ENCODE assay signal across 13 mouse cellular contexts in genomic region chr1:87206339-87206738, GRCm38 (mm10). TPM values are rescaled to one million over a fixed set of nuclear protein-coding genes. Genes with fewer than 3 reads are reported as not detected.
DNase-seq lines count a peak whose midpoint lies in the region; ATAC-seq and TF ChIP-seq lines count a peak whose summit lies in the region.
"Had no signal": no experiment of that assay in that cellular context is flagged by ENCODE, and none has a peak within 500 bp of the region (broad histone marks: within the 10 kb centered on the region; RNA-seq: fewer than 3 reads in every experiment).

No protein-coding gene starts in this region.

- no peaks in the 10 kb centered on the region for H3K36me3 ChIP-seq in forebrain, postnatal 0 days (ENCODE audit: insufficient read depth)
- H3K36me3 ChIP-seq in forebrain, embryonic 15.5 days, result no peaks in the 10 kb centered on the region
- no peaks in the 10 kb centered on the region for H3K36me3 ChIP-seq in liver, postnatal 0 days (replicated peaks; ENCODE audit: insufficient read depth, low read length)
- no peaks in the 10 kb centered on the region for H3K36me3 ChIP-seq in liver, embryonic 11.5 days (ENCODE audit: control insufficient read depth, insufficient read depth, low read length)
- H3K36me3 ChIP-seq in limb, embryonic 15.5 days, result no peaks in the 10 kb centered on the region
- H3K36me3 ChIP-seq in heart, embryonic 12.5 days, result no peaks in the 10 kb centered on the region
- H3K36me3 ChIP-seq: neural tube, embryonic 12.5 days had no signal

- 21% methylated on average over 17 of the region's 17 CpGs for WGBS in forebrain, postnatal 0 days
- 18% methylated on average over 17 of the region's 17 CpGs for WGBS in forebrain, embryonic 15.5 days
- WGBS in liver, postnatal 0 days (ENCODE audit: insufficient replicate concordance), result 22% methylated on average over 17 of the region's 17 CpGs
- 23% methylated on average over 17 of the region's 17 CpGs for whole genome bisulfite sequencing in liver, embryonic 11.5 days
- 19% methylated on average over 17 of the region's 17 CpGs for WGBS in limb, embryonic 15.5 days
- WGBS in heart, embryonic 12.5 days, result 19% methylated on average over 17 of the region's 17 CpGs

- 0 out of 2 replicates have a peak, but pooled peaks have one; percentile 24 for TF ChIP-seq CTCF in forebrain, postnatal 0 days (IDR thresholded peaks at IDR 0.05; ENCODE audit: low read depth)
- peak; percentile 46 for TF ChIP-seq CTCF in liver, postnatal 0 days (IDR thresholded peaks at IDR 0.05; ENCODE audit: low read depth)

- H3K4me3 ChIP-seq in forebrain, postnatal 0 days (ENCODE audit: low read depth, low read length), result no peak overlapping the region
- no peak overlapping the region for H3K4me3 ChIP-seq in forebrain, embryonic 15.5 days
- H3K4me3 ChIP-seq in liver, postnatal 0 days (ENCODE audit: low read depth, low read length), result no peak overlapping the region
- no peak overlapping the region for H3K4me3 ChIP-seq in liver, embryonic 11.5 days (ENCODE audit: low read depth, low read length)
- 0 out of 2 replicates have a peak overlapping the region, but pooled peaks have one; percentile 5 for H3K4me3 ChIP-seq in limb, embryonic 15.5 days
- no peak overlapping the region for H3K4me3 ChIP-seq in heart, embryonic 12.5 days
- H3K4me3 ChIP-seq: neural tube, embryonic 12.5 days had no signal

- ATAC-seq in forebrain, postnatal 0 days, result no peak
- ATAC-seq in forebrain, embryonic 15.5 days (replicated peaks), result no peak
- no peak for ATAC-seq in liver, postnatal 0 days
- no peak for ATAC-seq in liver, embryonic 11.5 days (replicated peaks; ENCODE audit: low FRiP score)
- ATAC-seq in common myeloid progenitor, adult 5-6 weeks (replicated peaks; ENCODE audit: low read depth, poor library complexity, severe bottlenecking), result peak; percentile 67
- ATAC-seq in limb, embryonic 15.5 days (ENCODE audit: insufficient number of reproducible peaks, low FRiP score, low TSS enrichment, low read depth), result no peak
- ATAC-seq in cerebellum, adult (ENCODE audit: insufficient number of reproducible peaks, low FRiP score, low TSS enrichment), result no peak
- ATAC-seq in heart, embryonic 12.5 days (ENCODE audit: insufficient number of reproducible peaks, low FRiP score), result no peak

- no peaks in the 10 kb centered on the region for H3K4me1 ChIP-seq in forebrain, postnatal 0 days (ENCODE audit: insufficient read depth)
- no peaks in the 10 kb centered on the region for H3K4me1 ChIP-seq in forebrain, embryonic 15.5 days
- H3K4me1 ChIP-seq in liver, postnatal 0 days (ENCODE audit: insufficient read depth), result no peaks in the 10 kb centered on the region
- H3K4me1 ChIP-seq in liver, embryonic 11.5 days (replicated peaks; ENCODE audit: control insufficient read depth, insufficient read depth, low read length), result no peaks in the 10 kb centered on the region; the same call in 1 of the 2 replicates
- 0 out of 2 replicates have a peak, but pooled peaks cover 7% of the 10 kb centered on the region for H3K4me1 ChIP-seq in limb, embryonic 15.5 days
- peaks cover 8% of the 10 kb centered on the region; the same call in 1 of the 2 replicates for H3K4me1 ChIP-seq in heart, embryonic 12.5 days (replicated peaks)
- H3K4me1 ChIP-seq: neural tube, embryonic 12.5 days had no signal

- H3K9me3 ChIP-seq in forebrain, postnatal 0 days (ENCODE audit: low read length), result no peaks in the 10 kb centered on the region
- H3K9me3 ChIP-seq in forebrain, embryonic 15.5 days, result no peaks in the 10 kb centered on the region
- no peaks in the 10 kb centered on the region for H3K9me3 ChIP-seq in liver, postnatal 0 days (ENCODE audit: low read length)
- no peaks in the 10 kb centered on the region for H3K9me3 ChIP-seq in liver, embryonic 11.5 days (ENCODE audit: control insufficient read depth, low read length)
- no peaks in the 10 kb centered on the region for H3K9me3 ChIP-seq in limb, embryonic 15.5 days
- no peaks in the 10 kb centered on the region for H3K9me3 ChIP-seq in heart, embryonic 12.5 days (replicated peaks)
- H3K9me3 ChIP-seq: neural tube, embryonic 12.5 days had no signal

- DNase-seq in forebrain, postnatal 0 days, result no peak
- no peak for DNase-seq in liver, postnatal 0 days
- no peak for DNase-seq in liver, embryonic 11.5 days (ENCODE audit: low spot score)
- DNase-seq: adrenal gland, postnatal 36 days had no signal

- H3K27me3 ChIP-seq in forebrain, postnatal 0 days (ENCODE audit: insufficient read depth, low read length), result no peaks in the 10 kb centered on the region
- H3K27me3 ChIP-seq in forebrain, embryonic 15.5 days, result peaks cover 4% of the 10 kb centered on the region; the same call in 1 of the 2 replicates
- H3K27me3 ChIP-seq in liver, postnatal 0 days (ENCODE audit: insufficient read depth, low read length), result peaks cover 22% of the 10 kb centered on the region; the same call in 1 of the 2 replicates
- H3K27me3 ChIP-seq in liver, embryonic 11.5 days (replicated peaks; ENCODE audit: control insufficient read depth, insufficient read depth, low read length), result peaks cover 22% of the 10 kb centered on the region
- H3K27me3 ChIP-seq in limb, embryonic 15.5 days, result peaks cover 39% of the 10 kb centered on the region
- H3K27me3 ChIP-seq in heart, embryonic 12.5 days (replicated peaks), result peaks cover 47% of the 10 kb centered on the region

- no peak for TF ChIP-seq EP300 in liver, postnatal 0 days (IDR thresholded peaks at IDR 0.05; ENCODE audit: low read depth)

- H3K27ac ChIP-seq in forebrain, postnatal 0 days (ENCODE audit: low read depth, low read length), result no peak overlapping the region
- no peak overlapping the region for H3K27ac ChIP-seq in forebrain, embryonic 15.5 days (replicated peaks)
- H3K27ac ChIP-seq in liver, postnatal 0 days (ENCODE audit: low read depth), result no peak overlapping the region
- H3K27ac ChIP-seq in liver, embryonic 11.5 days (ENCODE audit: low read depth, low read length), result no peak overlapping the region
- no peak overlapping the region for H3K27ac ChIP-seq in limb, embryonic 15.5 days
- no peak overlapping the region for H3K27ac ChIP-seq in heart, embryonic 12.5 days (ENCODE audit: poor library complexity, severe bottlenecking)
- H3K27ac ChIP-seq: neural tube, embryonic 12.5 days had no signal

- no peak overlapping the region for H3K4me2 ChIP-seq in forebrain, postnatal 0 days (ENCODE audit: low read depth)
- H3K4me2 ChIP-seq in forebrain, embryonic 15.5 days (replicated peaks), result no peak overlapping the region
- H3K4me2 ChIP-seq in liver, postnatal 0 days (ENCODE audit: low read depth, low read length), result no peak overlapping the region
- no peak overlapping the region for H3K4me2 ChIP-seq in liver, embryonic 11.5 days
- H3K4me2 ChIP-seq in limb, embryonic 15.5 days, result no peak overlapping the region
- no peak overlapping the region for H3K4me2 ChIP-seq in heart, embryonic 12.5 days
- H3K4me2 ChIP-seq: neural tube, embryonic 12.5 days had no signal

- H3K9ac ChIP-seq in forebrain, postnatal 0 days, result no peak overlapping the region
- no peak overlapping the region for H3K9ac ChIP-seq in forebrain, embryonic 15.5 days (replicated peaks)
- H3K9ac ChIP-seq in liver, postnatal 0 days (replicated peaks), result no peak overlapping the region
- H3K9ac ChIP-seq in liver, embryonic 11.5 days (ENCODE audit: low read depth, low read length), result no peak overlapping the region
- no peak overlapping the region for H3K9ac ChIP-seq in limb, embryonic 15.5 days
- no peak overlapping the region for H3K9ac ChIP-seq in heart, embryonic 12.5 days
- H3K9ac ChIP-seq: neural tube, embryonic 12.5 days had no signal

RNA-seq across cellular contexts. Expression of gene Chrng, which starts 1.9 kb away (rescaled TPM):
- not detected in 2 replicates for total RNA-seq in forebrain, postnatal 0 days (2014; rRNA removed)
- not detected in 2 replicates for polyA plus RNA-seq in forebrain, postnatal 0 days (2015; fragmentation: Nextera tagmentation; extraction: Ambion mirVana)
- not detected in 2 replicates for polyA plus RNA-seq in forebrain, embryonic 15.5 days (2015; fragmentation: Nextera tagmentation; extraction: Ambion mirVana)
- 0.19 TPM in 1 of 2 replicates, not detected in the other for polyA plus RNA-seq in liver, postnatal 0 days (2015; fragmentation: Nextera tagmentation; extraction: Ambion mirVana)
- 0.55 and 0.62 TPM in 2 replicates for polyA plus RNA-seq in liver, embryonic 11.5 days (2014; fragmentation: Nextera tagmentation; extraction: Ambion mirVana)
- total RNA-seq in common myeloid progenitor, adult 5-6 weeks (2017), result not detected in 2 replicates
- polyA plus RNA-seq in limb, embryonic 15.5 days (2015; fragmentation: Nextera tagmentation; extraction: Ambion mirVana), result 14.3 and 38.1 TPM in 2 replicates
- 0.73 and 1.8 TPM in 2 replicates for polyA plus RNA-seq in heart, embryonic 12.5 days (2016; fragmentation: Nextera tagmentation; extraction: Ambion mirVana)
- total RNA-seq: adrenal gland, postnatal 36 days had no signal
- polyA plus RNA-seq: cortical plate, adult 2 months had no signal

RNA-seq across cellular contexts. Expression of gene Eif4e2, which starts 7.4 kb away (rescaled TPM):
- 71.5 and 81.7 TPM in 2 replicates for total RNA-seq in forebrain, postnatal 0 days (2014; rRNA removed)
- 77.6 and 87.5 TPM in 2 replicates for polyA plus RNA-seq in forebrain, postnatal 0 days (2015; fragmentation: Nextera tagmentation; extraction: Ambion mirVana)
- polyA plus RNA-seq in forebrain, embryonic 15.5 days (2015; fragmentation: Nextera tagmentation; extraction: Ambion mirVana), result 93.5 and 98.5 TPM in 2 replicates
- polyA plus RNA-seq in liver, postnatal 0 days (2015; fragmentation: Nextera tagmentation; extraction: Ambion mirVana), result 84.7 and 91.7 TPM in 2 replicates
- polyA plus RNA-seq in liver, embryonic 11.5 days (2014; fragmentation: Nextera tagmentation; extraction: Ambion mirVana), result 151 and 152 TPM in 2 replicates
- 147 and 157 TPM in 2 replicates for total RNA-seq in common myeloid progenitor, adult 5-6 weeks (2017)
- 176 and 179 TPM in 2 replicates for polyA plus RNA-seq in limb, embryonic 15.5 days (2015; fragmentation: Nextera tagmentation; extraction: Ambion mirVana)
- 141 and 145 TPM in 2 replicates for polyA plus RNA-seq in heart, embryonic 12.5 days (2016; fragmentation: Nextera tagmentation; extraction: Ambion mirVana)

RNA-seq across cellular contexts. Expression of gene Chrnd, which starts 15.9 kb away (rescaled TPM):
- not detected in 2 replicates for total RNA-seq in forebrain, postnatal 0 days (2014; rRNA removed)
- polyA plus RNA-seq in forebrain, postnatal 0 days (2015; fragmentation: Nextera tagmentation; extraction: Ambion mirVana), result not detected in 2 replicates
- polyA plus RNA-seq in forebrain, embryonic 15.5 days (2015; fragmentation: Nextera tagmentation; extraction: Ambion mirVana), result not detected in 2 replicates
- polyA plus RNA-seq in liver, postnatal 0 days (2015; fragmentation: Nextera tagmentation; extraction: Ambion mirVana), result 0.04 TPM in 1 of 2 replicates, not detected in the other
- 0.08 TPM in 1 of 2 replicates, not detected in the other for polyA plus RNA-seq in liver, embryonic 11.5 days (2014; fragmentation: Nextera tagmentation; extraction: Ambion mirVana)
- total RNA-seq in common myeloid progenitor, adult 5-6 weeks (2017), result not detected in 2 replicates
- polyA plus RNA-seq in limb, embryonic 15.5 days (2015; fragmentation: Nextera tagmentation; extraction: Ambion mirVana), result 5.0 and 14.4 TPM in 2 replicates
- 0.08 TPM in 1 of 2 replicates, not detected in the other for polyA plus RNA-seq in heart, embryonic 12.5 days (2016; fragmentation: Nextera tagmentation; extraction: Ambion mirVana)
- total RNA-seq: adrenal gland, postnatal 36 days had no signal
- polyA plus RNA-seq: cortical plate, adult 2 months had no signal

RNA-seq across cellular contexts. Expression of gene Prss56, which starts 23.2 kb away (rescaled TPM):
- total RNA-seq in forebrain, postnatal 0 days (2014; rRNA removed), result 3.1 and 4.0 TPM in 2 replicates
- polyA plus RNA-seq in forebrain, postnatal 0 days (2015; fragmentation: Nextera tagmentation; extraction: Ambion mirVana), result 2.5 and 4.3 TPM in 2 replicates
- 0.92 and 1.2 TPM in 2 replicates for polyA plus RNA-seq in forebrain, embryonic 15.5 days (2015; fragmentation: Nextera tagmentation; extraction: Ambion mirVana)
- polyA plus RNA-seq in liver, postnatal 0 days (2015; fragmentation: Nextera tagmentation; extraction: Ambion mirVana), result not detected in 2 replicates
- not detected in 2 replicates for polyA plus RNA-seq in liver, embryonic 11.5 days (2014; fragmentation: Nextera tagmentation; extraction: Ambion mirVana)
- total RNA-seq in common myeloid progenitor, adult 5-6 weeks (2017), result not detected in 2 replicates
- 0.12 and 0.19 TPM in 2 replicates for polyA plus RNA-seq in limb, embryonic 15.5 days (2015; fragmentation: Nextera tagmentation; extraction: Ambion mirVana)
- not detected in 2 replicates for polyA plus RNA-seq in heart, embryonic 12.5 days (2016; fragmentation: Nextera tagmentation; extraction: Ambion mirVana)
- total RNA-seq: adrenal gland, postnatal 36 days; gastrocnemius, postnatal 4 days had no signal
- polyA plus RNA-seq: lung, embryonic 16.5 days had no signal

RNA-seq across cellular contexts. Expression of gene Ecel1, which starts 50.0 kb away (rescaled TPM):
- total RNA-seq in forebrain, postnatal 0 days (2014; rRNA removed), result 19.1 and 36.1 TPM in 2 replicates
- polyA plus RNA-seq in forebrain, postnatal 0 days (2015; fragmentation: Nextera tagmentation; extraction: Ambion mirVana), result 17.8 and 28.5 TPM in 2 replicates
- 19.4 and 21.1 TPM in 2 replicates for polyA plus RNA-seq in forebrain, embryonic 15.5 days (2015; fragmentation: Nextera tagmentation; extraction: Ambion mirVana)
- 0.16 and 0.32 TPM in 2 replicates for polyA plus RNA-seq in liver, postnatal 0 days (2015; fragmentation: Nextera tagmentation; extraction: Ambion mirVana)
- 0.18 and 0.48 TPM in 2 replicates for polyA plus RNA-seq in liver, embryonic 11.5 days (2014; fragmentation: Nextera tagmentation; extraction: Ambion mirVana)
- total RNA-seq in common myeloid progenitor, adult 5-6 weeks (2017), result not detected in 2 replicates
- 0.55 and 1.8 TPM in 2 replicates for polyA plus RNA-seq in limb, embryonic 15.5 days (2015; fragmentation: Nextera tagmentation; extraction: Ambion mirVana)
- polyA plus RNA-seq in heart, embryonic 12.5 days (2016; fragmentation: Nextera tagmentation; extraction: Ambion mirVana), result 0.22 and 0.50 TPM in 2 replicates
